Mouse (Mus musculus) stomach, embryonic 14.5 days (tissue): ENCODE measurements at regions not wholly inside any gene's neighbourhood (a gene's known extent, or its start where the extent isn't known, plus 50 kb on each side); places are given as distances from the start of the nearest gene placed in this dataset.

Experiments
- ATAC-seq: fragments of 200-750 bp; cut with Nextera tagmentation; 2 replicates; pipeline ENCODE4 v1.8.0; 2017; ENCODE audit warnings: low read depth, moderate TSS enrichment; ENCODE audit not compliant: insufficient number of reproducible peaks, insufficient read depth, low FRiP score
- H3K27ac ChIP-seq: fragments of 300-500 bp; sonication (generic); 2 replicates; pipeline ENCODE4 v1.5.1; 2014; ENCODE audit warnings: mild to moderate bottlenecking, low read length, moderate library complexity, mixed read lengths
- H3K27me3 ChIP-seq: fragments of 300-500 bp; sonication (generic); 2 replicates; pipeline ENCODE4 v1.6.1; 2014; ENCODE audit warnings: low read length, control low read depth, mixed read lengths; ENCODE audit not compliant: control insufficient read depth, insufficient read depth
- H3K36me3 ChIP-seq: fragments of 300-500 bp; sonication (generic); 2 replicates; pipeline ENCODE4 v1.6.1; 2014; ENCODE audit warnings: mild to moderate bottlenecking, control low read depth, low read length, moderate library complexity, mixed read lengths; ENCODE audit not compliant: control insufficient read depth, insufficient read depth
- H3K4me1 ChIP-seq: fragments of 300-500 bp; sonication (generic); 2 replicates; pipeline ENCODE4 v1.6.1; 2014; ENCODE audit warnings: low read length, control low read depth, mixed read lengths; ENCODE audit not compliant: control insufficient read depth, insufficient read depth
- H3K4me2 ChIP-seq: fragments of 300-500 bp; sonication (generic); replicated peaks from 2 replicates; pipeline ENCODE4 v1.6.1; 2014; ENCODE audit warnings: low read depth, low read length, control low read depth
- H3K4me3 ChIP-seq: fragments of 300-500 bp; sonication (generic); 2 replicates; pipeline ENCODE4 v1.5.1; 2014; ENCODE audit warnings: low read depth, low read length, control low read depth
- H3K9ac ChIP-seq: fragments of 300-500 bp; sonication (generic); replicated peaks from 2 replicates; pipeline ENCODE4 v1.6.1; 2014; ENCODE audit warnings: low read depth, mild to moderate bottlenecking, control low read depth, low read length, moderate library complexity, mixed read lengths
- H3K9me3 ChIP-seq: fragments of 300-500 bp; sonication (generic); 2 replicates; pipeline ENCODE4 v1.6.1; 2016; ENCODE audit warnings: low read depth, low read length, control low read depth; ENCODE audit not compliant: control insufficient read depth
- WGBS: fragments of 180-500 bp; shearing (Covaris S2); extraction: QIAGEN DNeasy Blood & Tissue Kit; methylation state at CpG from one replicate; pipeline ENCODE4 v1.1.7; 2014; 5-methylcytosine and 5-hydroxymethylcytosine counted together

DNA sequence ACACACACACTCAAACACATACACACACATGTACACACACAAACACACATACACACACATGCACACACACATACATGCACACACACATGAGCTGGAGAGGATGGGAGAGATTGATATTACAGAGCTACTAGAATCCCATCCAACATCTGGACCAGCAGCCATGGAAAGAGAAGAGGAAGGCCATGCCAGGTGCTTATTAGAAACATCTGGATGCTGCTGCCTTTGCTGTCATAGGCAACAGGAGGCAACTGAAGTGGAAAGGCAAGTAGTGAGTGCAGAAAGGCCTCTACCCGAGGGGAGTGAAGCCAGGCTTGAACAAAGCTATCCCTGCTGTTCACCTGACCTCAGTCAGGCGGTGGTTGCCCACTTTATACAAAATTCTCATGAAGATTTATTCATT, 385.1 kb downstream of the Adra2a start:
- ATAC-seq: no peak
- Histone ChIP-seq H3K9ac (no peak overlapping the region), H3K4me1 (no peaks in the 10 kb centered on the region), H3K27me3 (no peaks in the 10 kb centered on the region), H3K27ac (no peak overlapping the region), H3K4me2 (no peak overlapping the region), H3K9me3 (peaks cover 8% of the 10 kb centered on the region; the same call in 1 of the 2 replicates), H3K4me3 (no peak overlapping the region), H3K36me3 (no peaks in the 10 kb centered on the region)
- 61% methylated on average over 2 of the region's 2 CpGs for WGBS

DNA sequence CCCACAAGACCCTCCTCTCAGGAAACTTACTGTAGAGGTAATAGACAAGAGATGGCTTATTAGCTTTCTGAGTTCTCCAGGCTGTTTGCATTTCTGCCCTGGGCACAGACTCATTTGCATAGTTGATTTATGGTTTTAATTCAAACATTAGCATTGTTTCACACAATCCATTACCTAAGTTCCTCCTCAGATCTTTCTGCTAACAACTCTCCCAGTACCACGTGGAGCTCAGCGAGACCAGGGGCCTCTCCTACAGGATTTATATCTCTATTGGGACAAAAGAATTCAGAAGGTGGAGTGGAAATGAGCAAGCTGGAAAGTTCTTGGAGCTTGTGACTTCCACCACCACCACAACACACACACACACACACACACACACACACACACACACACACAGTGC, 396.8 kb downstream of the Adra2a start:
- WGBS: 18% methylated on average over 2 of the region's 2 CpGs
- Histone ChIP-seq H3K4me3 (no peak overlapping the region), H3K9me3 (no peaks in the 10 kb centered on the region), H3K36me3 (no peaks in the 10 kb centered on the region), H3K9ac (no peak overlapping the region), H3K27me3 (no peaks in the 10 kb centered on the region), H3K4me2 (no peak overlapping the region), H3K27ac (no peak overlapping the region), H3K4me1 (no peaks in the 10 kb centered on the region)
- no peak for ATAC-seq

DNA sequence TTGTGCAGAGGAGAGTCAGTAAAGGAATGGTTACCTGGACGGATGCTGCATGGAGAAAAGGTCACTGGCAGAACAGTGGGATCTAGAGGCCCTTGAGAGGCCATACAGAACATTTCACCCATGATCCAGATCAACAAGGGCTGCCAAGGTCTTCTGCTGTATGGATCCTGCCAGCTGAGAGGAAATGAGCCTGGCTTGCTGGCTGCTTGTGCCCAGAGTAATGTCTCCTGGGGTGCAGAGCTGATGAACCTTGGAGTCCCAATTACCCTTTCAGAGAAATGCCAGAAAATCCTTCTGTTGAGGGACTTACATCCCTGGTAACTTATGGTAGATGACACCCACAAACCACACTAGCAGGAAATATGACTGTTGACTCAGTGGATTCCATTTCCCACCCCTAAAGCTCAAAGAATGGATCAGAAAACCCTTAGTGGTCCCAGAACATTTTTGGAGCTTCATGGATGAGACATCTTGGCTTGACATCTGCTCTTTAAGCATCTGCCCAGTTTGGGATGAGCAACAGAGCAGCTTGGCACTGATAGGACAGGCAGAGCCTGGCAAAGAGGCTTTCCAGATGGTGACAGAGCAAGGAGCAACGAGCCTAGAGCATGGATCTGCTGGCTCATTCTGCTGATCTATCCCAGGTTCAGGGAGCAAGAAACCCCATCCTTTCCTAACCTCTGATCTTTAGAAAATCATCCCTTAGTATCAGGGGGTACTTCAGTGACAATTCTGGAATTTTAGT, 416.6 kb downstream of the Adra2a start:
- no peaks in the 10 kb centered on the region for H3K27me3 ChIP-seq
- no peaks in the 10 kb centered on the region for H3K9me3 ChIP-seq
- H3K4me3 ChIP-seq: no peak overlapping the region
- WGBS: 74% methylated on average over 2 of the region's 2 CpGs
- no peaks in the 10 kb centered on the region for H3K36me3 ChIP-seq
- no peak overlapping the region for H3K9ac ChIP-seq
- H3K4me2 ChIP-seq: no peak overlapping the region
- no peak for ATAC-seq
- no peaks in the 10 kb centered on the region for H3K4me1 ChIP-seq
- H3K27ac ChIP-seq: no peak overlapping the region

DNA sequence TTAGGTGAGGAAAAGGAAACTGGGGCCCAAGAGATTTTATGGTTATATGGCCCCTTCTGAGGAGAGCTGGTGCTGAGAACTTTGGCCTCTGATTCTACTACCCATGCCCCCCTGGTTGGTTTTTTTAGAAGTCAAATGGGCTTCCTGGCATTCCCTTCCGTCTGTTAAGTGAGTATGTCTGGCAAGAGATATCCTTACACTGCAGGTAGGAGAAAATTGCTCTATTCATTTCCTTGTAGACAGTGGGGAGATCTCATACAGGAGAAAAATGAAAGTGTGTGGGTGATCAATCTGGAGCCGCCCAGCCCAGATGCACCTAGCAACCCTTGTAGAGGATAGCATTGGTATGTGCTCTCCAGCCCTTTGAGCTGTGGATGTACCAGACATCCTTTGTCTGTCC, 418.5 kb downstream of the Adra2a start:
- no peaks in the 10 kb centered on the region for H3K9me3 ChIP-seq
- ATAC-seq: no peak
- H3K9ac ChIP-seq: no peak overlapping the region
- H3K4me1 ChIP-seq: no peaks in the 10 kb centered on the region
- no peak overlapping the region for H3K4me2 ChIP-seq
- H3K4me3 ChIP-seq: no peak overlapping the region
- H3K36me3 ChIP-seq: no peaks in the 10 kb centered on the region
- no peak overlapping the region for H3K27ac ChIP-seq
- 84% methylated on average over 2 of the region's 2 CpGs for WGBS
- H3K27me3 ChIP-seq: no peaks in the 10 kb centered on the region

DNA sequence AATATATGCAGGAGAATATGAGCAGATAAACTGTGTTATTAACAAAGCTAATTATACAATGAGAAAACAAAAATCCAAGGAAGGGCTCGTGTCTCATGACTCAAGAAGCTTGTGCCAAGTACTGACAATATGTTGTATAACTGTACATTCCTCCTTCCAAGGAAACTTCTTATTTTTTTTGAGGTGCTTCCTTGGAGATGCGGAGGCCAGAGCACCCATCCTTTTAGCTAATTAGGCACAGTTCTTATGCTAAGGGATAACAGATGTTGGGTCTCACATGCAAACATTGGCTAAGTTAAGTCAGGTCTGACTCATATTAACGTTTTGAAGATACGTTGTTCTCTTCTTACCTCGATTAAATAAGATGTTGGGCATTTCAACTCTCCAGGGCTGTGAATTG, 426.1 kb downstream of the Adra2a start:
- H3K4me2 ChIP-seq: no peak overlapping the region
- WGBS: 72% methylated on average over 5 of the region's 5 CpGs

DNA sequence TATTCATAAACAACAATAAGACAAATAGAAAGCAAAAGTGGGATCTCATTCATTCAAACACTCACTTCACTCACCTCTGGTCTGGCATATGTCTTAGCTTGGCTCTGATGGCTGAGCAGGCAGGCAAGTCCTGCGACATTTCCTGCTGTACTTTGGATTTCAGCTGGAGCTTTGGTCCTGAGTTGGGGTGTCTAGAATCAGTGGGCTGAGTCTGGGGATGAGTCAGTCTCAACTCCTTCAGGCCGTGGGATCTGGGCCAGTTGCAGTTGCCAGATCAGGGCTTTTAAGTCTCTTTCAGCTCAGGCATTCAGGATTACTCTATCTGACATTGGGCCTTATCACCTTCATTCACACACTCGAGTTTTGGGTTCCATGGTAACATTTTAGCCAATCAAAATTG, 454.1 kb downstream of the Adra2a start:
- no peak for ATAC-seq
- WGBS: 72% methylated on average over 3 of the region's 3 CpGs
- H3K4me1 ChIP-seq: no peaks in the 10 kb centered on the region
- no peak overlapping the region for H3K4me2 ChIP-seq
- H3K9ac ChIP-seq: no peak overlapping the region
- no peaks in the 10 kb centered on the region for H3K9me3 ChIP-seq
- H3K27ac ChIP-seq: no peak overlapping the region
- no peaks in the 10 kb centered on the region for H3K36me3 ChIP-seq
- no peaks in the 10 kb centered on the region for H3K27me3 ChIP-seq
- no peak overlapping the region for H3K4me3 ChIP-seq

More for the DNA sequence above, 426.1 kb downstream of the Adra2a start:
- Histone ChIP-seq H3K4me1 (no peaks in the 10 kb centered on the region), H3K9ac (no peak overlapping the region), H3K36me3 (no peaks in the 10 kb centered on the region), H3K9me3 (no peaks in the 10 kb centered on the region), H3K4me3 (no peak overlapping the region), H3K27ac (no peak overlapping the region), H3K27me3 (no peaks in the 10 kb centered on the region)
- ATAC-seq: no peak

DNA sequence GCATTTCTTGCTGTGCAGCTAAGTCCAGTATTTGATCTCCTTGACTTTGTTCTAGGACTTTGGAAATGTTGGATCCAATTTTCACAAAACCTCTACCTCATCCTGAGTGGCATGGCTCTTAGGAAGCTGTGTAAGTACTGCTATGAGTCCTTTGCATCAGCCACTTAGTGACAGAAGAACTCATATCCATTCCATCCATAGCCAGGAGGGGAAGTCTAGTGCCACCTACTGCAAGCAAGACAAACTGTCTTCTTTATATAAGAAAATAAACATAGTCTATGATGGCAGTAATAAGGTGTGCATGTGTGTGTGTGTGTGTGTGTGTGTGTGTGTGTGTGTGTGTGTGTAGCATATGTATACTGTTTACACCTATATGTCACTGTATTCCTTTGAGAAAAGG, 489.9 kb downstream of the Adra2a start:
- no peaks in the 10 kb centered on the region for H3K27me3 ChIP-seq
- H3K9me3 ChIP-seq: no peaks in the 10 kb centered on the region
- no peak overlapping the region for H3K4me2 ChIP-seq
- H3K27ac ChIP-seq: no peak overlapping the region
- no peak for ATAC-seq
- no peaks in the 10 kb centered on the region for H3K36me3 ChIP-seq
- no peak overlapping the region for H3K9ac ChIP-seq
- H3K4me3 ChIP-seq: no peak overlapping the region
- no peaks in the 10 kb centered on the region for H3K4me1 ChIP-seq

DNA sequence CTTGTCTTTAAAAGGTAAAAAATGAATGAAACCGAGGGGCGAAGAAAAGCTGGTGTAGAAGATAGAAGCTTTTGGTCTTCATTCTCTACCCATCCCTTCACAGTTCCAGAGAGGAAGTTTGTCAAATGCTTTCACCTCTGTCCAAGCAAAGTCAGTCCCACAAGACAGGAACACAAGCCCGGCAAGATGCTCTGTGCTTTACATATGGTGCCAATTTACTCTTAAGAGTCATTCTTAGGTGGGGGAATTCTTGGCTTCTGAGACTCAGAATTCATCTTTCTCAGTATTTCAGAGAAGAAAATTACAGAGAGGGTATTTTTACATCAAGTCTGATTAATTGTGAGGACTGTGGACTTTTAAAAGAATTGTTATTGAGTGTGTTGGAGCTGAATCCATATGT, 511.4 kb downstream of the Adra2a start:
- H3K27me3 ChIP-seq: no peaks in the 10 kb centered on the region
- H3K4me1 ChIP-seq: no peaks in the 10 kb centered on the region
- no peaks in the 10 kb centered on the region for H3K36me3 ChIP-seq
- H3K9ac ChIP-seq: no peak overlapping the region
- H3K27ac ChIP-seq: no peak overlapping the region
- 88% methylated on average over 3 of the region's 3 CpGs for WGBS
- H3K4me2 ChIP-seq: no peak overlapping the region
- no peak for ATAC-seq
- no peaks in the 10 kb centered on the region for H3K9me3 ChIP-seq
- no peak overlapping the region for H3K4me3 ChIP-seq

DNA sequence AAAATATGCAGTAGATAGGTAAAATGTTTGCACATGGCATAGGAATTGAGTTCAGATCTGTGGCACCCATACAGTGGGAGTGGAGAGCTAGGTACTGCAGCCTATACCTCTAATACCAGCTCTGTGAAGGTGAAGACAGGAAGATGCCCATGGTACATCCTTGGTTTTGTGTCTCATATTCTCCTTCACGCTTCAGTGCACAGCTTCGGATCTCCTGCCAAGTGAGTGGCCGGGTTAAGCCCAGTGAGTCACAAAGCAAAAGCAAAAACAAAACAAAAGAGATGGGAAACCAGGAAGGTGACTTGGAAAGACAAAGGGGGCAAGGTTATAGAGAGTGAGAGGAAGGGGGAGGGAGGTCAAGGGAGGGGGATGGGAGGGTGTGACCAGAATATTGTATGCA, 514.0 kb downstream of the Adra2a start:
- H3K27ac ChIP-seq: no peak overlapping the region
- ATAC-seq: no peak
- no peak overlapping the region for H3K9ac ChIP-seq
- no peak overlapping the region for H3K4me2 ChIP-seq
- 87% methylated on average over 3 of the region's 3 CpGs for WGBS
- H3K4me1 ChIP-seq: no peaks in the 10 kb centered on the region
- H3K9me3 ChIP-seq: no peaks in the 10 kb centered on the region
- no peak overlapping the region for H3K4me3 ChIP-seq
- H3K27me3 ChIP-seq: no peaks in the 10 kb centered on the region
- no peaks in the 10 kb centered on the region for H3K36me3 ChIP-seq
